Mouse (Mus musculus): ENCODE measurements around the gene Mfsd4b2. TPM values are rescaled to one million over a fixed set of nuclear protein-coding genes. Genes with fewer than 3 reads are reported as not detected.

Gene Mfsd4b2
- polyA plus RNA-seq, 1 experiment = not detected

DNA sequence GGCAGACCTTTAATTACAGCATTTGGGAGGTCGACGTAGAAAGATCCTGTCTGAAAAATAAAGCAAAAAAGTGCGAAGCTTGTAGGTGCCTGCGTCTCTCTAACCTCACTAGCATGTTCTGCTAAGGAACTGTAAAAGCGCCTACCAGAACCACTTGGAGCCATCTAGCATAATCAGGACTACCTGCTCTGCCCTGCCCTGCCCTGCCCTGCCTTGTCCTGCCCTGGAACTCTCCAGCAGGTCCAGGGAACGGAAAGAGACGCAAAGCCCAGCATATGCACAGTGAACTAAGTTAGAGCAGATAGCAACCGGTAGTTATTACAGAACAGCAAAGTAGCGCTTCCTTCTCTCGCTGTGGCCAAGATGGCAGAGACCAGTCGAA lies 33.7 kb upstream of the Mfsd4b2 start:
- no peak for TF ChIP-seq POLR2AphosphoS2 (IDR thresholded peaks at IDR 0.05; ENCODE audit: insufficient read length, low read depth)
- TF ChIP-seq USF1 (IDR thresholded peaks at IDR 0.05; ENCODE audit: low read depth) = no peak
- TF ChIP-seq REST (IDR thresholded peaks at IDR 0.05; ENCODE audit: insufficient read depth, insufficient read length) = no peak
- TF ChIP-seq E2F4 (IDR thresholded peaks at IDR 0.05; ENCODE audit: insufficient read depth) = no peak
- TF ChIP-seq CEBPB (IDR thresholded peaks at IDR 0.05; ENCODE audit: insufficient read depth, poor library complexity, severe bottlenecking) = no peak
- no peak for TF ChIP-seq MAX (IDR thresholded peaks at IDR 0.05; ENCODE audit: low read depth)
- no peaks in the 10 kb centered on the region for H3K79me2 ChIP-seq (ENCODE audit: control insufficient read depth, insufficient read depth)
- peak overlapping the region; percentile 29 for H3K4me3 ChIP-seq
- no peaks in the 10 kb centered on the region for H3K27me3 ChIP-seq (ENCODE audit: control insufficient read depth, insufficient read depth, insufficient read length)
- H3K36me3 ChIP-seq (ENCODE audit: control insufficient read depth, insufficient read depth) = no peaks in the 10 kb centered on the region
- peak overlapping the region; percentile 94 for H3K4me2 ChIP-seq (ENCODE audit: low read depth)
- no peak overlapping the region for H3ac ChIP-seq (ENCODE audit: control insufficient read depth, insufficient read length)

DNA sequence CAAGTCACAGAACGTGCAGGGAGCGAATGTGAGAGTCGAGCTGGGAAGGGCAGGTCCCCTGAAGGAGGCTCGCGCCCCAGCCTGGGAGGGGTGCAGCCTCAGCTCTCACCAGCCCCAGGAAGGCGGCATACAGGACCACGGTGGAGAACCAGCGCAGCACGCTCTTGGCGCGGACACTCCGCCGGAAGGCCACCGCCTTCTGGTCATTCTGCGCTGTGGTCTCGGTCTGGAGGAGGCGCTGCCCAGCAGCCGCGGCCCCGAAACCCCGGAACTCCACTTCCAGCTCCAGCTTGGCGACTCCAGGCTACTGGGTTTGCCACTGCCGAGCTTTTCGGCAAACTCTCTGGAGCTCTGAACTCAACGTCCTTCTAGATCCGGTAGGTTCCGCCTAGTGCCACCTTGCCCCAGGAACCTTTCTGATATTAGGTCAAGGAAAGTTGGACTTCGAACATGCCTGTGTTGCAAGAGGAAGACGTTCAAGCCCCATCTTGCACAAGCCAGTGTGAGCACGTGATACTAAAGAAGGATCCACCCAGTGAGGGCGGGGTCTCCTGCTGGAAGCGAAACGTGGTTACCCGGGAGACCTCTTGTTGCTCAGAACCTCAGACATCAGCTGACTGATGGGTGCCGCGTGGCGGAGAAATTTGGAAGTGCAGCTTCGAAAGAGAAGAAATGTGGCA lies 33.2 kb upstream of the Mfsd4b2 start, which contains the start of gene Mfsd4b3:
Mfsd4b3 (minus strand) TSS at position 393 of the 680 bp plus-strand sequence.
- peak within 1 kb of the TSS; percentile 23 for H3ac ChIP-seq (ENCODE audit: control insufficient read depth, insufficient read length)
- no peaks in the 10 kb centered on the region for H3K36me3 ChIP-seq (ENCODE audit: control insufficient read depth, insufficient read depth)
- H3K27me3 ChIP-seq (ENCODE audit: control insufficient read depth, insufficient read depth, insufficient read length) = no peaks in the 10 kb centered on the region
- TF ChIP-seq TCF3 (IDR thresholded peaks at IDR 0.05; ENCODE audit: insufficient read length, low read depth) (no peak), REST (IDR thresholded peaks at IDR 0.05; ENCODE audit: insufficient read depth, insufficient read length) (no peak), USF1 (IDR thresholded peaks at IDR 0.05; ENCODE audit: low read depth) (peak; percentile 96), MYOG (IDR thresholded peaks at IDR 0.05; ENCODE audit: control insufficient read depth in 1 of 3, insufficient read depth in 1 of 3, insufficient read length in 2 of 3, low read depth in 2 of 3) (peak in 1 of 3 experiments; percentile 44), SRF (IDR thresholded peaks at IDR 0.05; ENCODE audit: control insufficient read depth, insufficient read length, low read depth) (no peak), E2F4 (IDR thresholded peaks at IDR 0.05; ENCODE audit: insufficient read depth) (no peak), MYOD1 (IDR thresholded peaks at IDR 0.05; ENCODE audit: control insufficient read depth in 1 of 3, insufficient read length in 2 of 3, low read depth in 2 of 3) (peak in 1 of 3 experiments; percentile 14), POLR2AphosphoS2 (IDR thresholded peaks at IDR 0.05; ENCODE audit: insufficient read length, low read depth) (peak; percentile 66), POLR2A (IDR thresholded peaks at IDR 0.05; ENCODE audit: insufficient read length, low read depth) (peak; percentile 60), MAX (IDR thresholded peaks at IDR 0.05; ENCODE audit: low read depth) (peak; percentile 48), CEBPB (IDR thresholded peaks at IDR 0.05; ENCODE audit: insufficient read depth, poor library complexity, severe bottlenecking) (peak; percentile 68; the same call in 1 of the 2 replicates)
- peak within 1 kb of the TSS; percentile 29 for H3K4me3 ChIP-seq
- no peaks in the 10 kb centered on the region for H3K79me2 ChIP-seq (ENCODE audit: control insufficient read depth, insufficient read depth)
- peak within 1 kb of the TSS; percentile 94 for H3K4me2 ChIP-seq (ENCODE audit: low read depth)

DNA sequence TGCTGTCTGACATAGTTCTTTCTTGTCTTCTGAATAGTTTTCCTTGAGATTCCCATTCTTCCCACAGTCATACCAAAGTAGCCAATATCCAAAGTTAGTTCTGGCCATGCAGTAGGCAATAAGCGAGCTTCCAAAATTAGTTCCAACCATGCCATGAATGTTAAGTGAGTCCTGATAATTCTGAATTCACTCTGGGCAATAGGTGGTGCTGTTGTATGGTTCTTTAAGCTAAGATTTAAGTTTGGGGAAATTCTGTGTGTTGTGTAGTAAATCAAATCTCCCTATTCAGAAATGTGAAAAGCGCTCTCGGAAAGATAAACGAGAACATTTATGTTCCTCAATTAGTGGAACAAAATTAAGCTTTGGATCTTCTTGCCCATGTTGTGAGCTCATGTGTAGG lies 31.5 kb upstream of the Mfsd4b2 start:
- H3K4me3 ChIP-seq = no peak overlapping the region
- no peak overlapping the region for H3K4me2 ChIP-seq (ENCODE audit: low read depth)
- TF ChIP-seq TCF3 (IDR thresholded peaks at IDR 0.05; ENCODE audit: insufficient read length, low read depth) = no peak
- no peak for TF ChIP-seq MAX (IDR thresholded peaks at IDR 0.05; ENCODE audit: low read depth)
- no peak for TF ChIP-seq POLR2AphosphoS2 (IDR thresholded peaks at IDR 0.05; ENCODE audit: insufficient read length, low read depth)
- no peak overlapping the region for H3ac ChIP-seq (ENCODE audit: control insufficient read depth, insufficient read length)
- no peaks in the 10 kb centered on the region for H3K36me3 ChIP-seq (ENCODE audit: control insufficient read depth, insufficient read depth)
- H3K79me2 ChIP-seq (ENCODE audit: control insufficient read depth, insufficient read depth) = no peaks in the 10 kb centered on the region
- H3K27me3 ChIP-seq (ENCODE audit: control insufficient read depth, insufficient read depth, insufficient read length) = no peaks in the 10 kb centered on the region

DNA sequence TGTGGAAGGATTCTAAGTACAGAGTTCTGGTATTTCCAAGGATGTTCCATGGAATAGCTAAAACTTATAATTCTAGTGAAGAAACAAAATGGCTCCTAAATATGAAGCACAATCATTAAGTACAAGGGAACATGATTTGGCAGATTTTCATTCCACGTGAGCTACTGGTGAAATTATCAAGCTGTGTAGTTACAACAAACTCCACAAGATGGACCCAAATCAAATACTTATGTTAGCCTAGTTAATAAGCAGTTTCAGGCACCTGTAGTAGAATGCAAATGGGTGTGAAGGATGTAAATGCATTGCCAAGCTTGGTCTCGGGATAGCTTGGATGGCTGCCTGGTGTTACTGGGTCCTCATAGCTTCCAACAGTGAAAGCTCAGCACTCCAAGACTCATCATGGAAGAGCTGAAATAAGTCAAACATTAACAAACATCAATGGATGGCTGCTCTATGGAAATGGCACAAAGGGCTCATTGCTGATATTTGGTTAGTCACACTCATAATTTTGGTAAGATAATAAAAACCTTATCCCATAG lies 29.7 kb upstream of the Mfsd4b2 start:
- Histone ChIP-seq H3K79me2 (ENCODE audit: control insufficient read depth, insufficient read depth) (no peaks in the 10 kb centered on the region), H3K4me3 (no peak overlapping the region), H3K36me3 (ENCODE audit: control insufficient read depth, insufficient read depth) (no peaks in the 10 kb centered on the region), H3K4me2 (ENCODE audit: low read depth) (no peak overlapping the region), H3K27me3 (ENCODE audit: control insufficient read depth, insufficient read depth, insufficient read length) (no peaks in the 10 kb centered on the region), H3ac (ENCODE audit: control insufficient read depth, insufficient read length) (no peak overlapping the region)
- TF ChIP-seq POLR2A (IDR thresholded peaks at IDR 0.05; ENCODE audit: insufficient read length, low read depth) = no peak

- TF ChIP-seq TCF12 (IDR thresholded peaks at IDR 0.05; ENCODE audit: insufficient read depth, poor library complexity, severe bottlenecking) (no peak), USF1 (IDR thresholded peaks at IDR 0.05; ENCODE audit: low read depth) (no peak), REST (IDR thresholded peaks at IDR 0.05; ENCODE audit: insufficient read depth, insufficient read length) (no peak), TCF3 (IDR thresholded peaks at IDR 0.05; ENCODE audit: insufficient read length, low read depth) (no peak), POLR2A (IDR thresholded peaks at IDR 0.05; ENCODE audit: insufficient read length, low read depth) (no peak), E2F4 (IDR thresholded peaks at IDR 0.05; ENCODE audit: insufficient read depth) (no peak), POLR2AphosphoS2 (IDR thresholded peaks at IDR 0.05; ENCODE audit: insufficient read length, low read depth) (no peak), MYOG (IDR thresholded peaks at IDR 0.05; ENCODE audit: control insufficient read depth in 1 of 3, insufficient read depth in 1 of 3, insufficient read length in 2 of 3, low read depth in 2 of 3) (no peak), MAX (IDR thresholded peaks at IDR 0.05; ENCODE audit: low read depth) (no peak), CEBPB (IDR thresholded peaks at IDR 0.05; ENCODE audit: insufficient read depth, poor library complexity, severe bottlenecking) (no peak), SRF (IDR thresholded peaks at IDR 0.05; ENCODE audit: control insufficient read depth, insufficient read length, low read depth) (no peak), MYOD1 (IDR thresholded peaks at IDR 0.05; ENCODE audit: control insufficient read depth in 1 of 3, insufficient read length in 2 of 3, low read depth in 2 of 3) (no peak)
- no peaks in the 10 kb centered on the region for H3K36me3 ChIP-seq (ENCODE audit: control insufficient read depth, insufficient read depth)
- no peak overlapping the region for H3K4me2 ChIP-seq (ENCODE audit: low read depth)
- no peak overlapping the region for H3K4me3 ChIP-seq
- H3K79me2 ChIP-seq (ENCODE audit: control insufficient read depth, insufficient read depth) = no peaks in the 10 kb centered on the region
- no peaks in the 10 kb centered on the region for H3K27me3 ChIP-seq (ENCODE audit: control insufficient read depth, insufficient read depth, insufficient read length)
- H3ac ChIP-seq (ENCODE audit: control insufficient read depth, insufficient read length) = no peak overlapping the region
Observed at GRCm38 (mm10) chr10:39955163-39955562, 28.4 kb upstream of the Mfsd4b2 start.
